Mouse (Mus musculus): ENCODE measurements around the gene Eci2. TPM values are rescaled to one million over a fixed set of nuclear protein-coding genes. Genes with fewer than 3 reads are reported as not detected.
"Not testable (repeated sequence)": the region's sequence is repeated elsewhere in the genome, so short reads cannot be mapped to it uniquely, and the experiment has no call there.

The Eci2 gene
- polyA plus RNA-seq, 1 experiment, result 61.8 TPM

GRCm38 (mm10) chr13:35030979-35031683 is 4.2 kb upstream of the Eci2 start:
- Histone ChIP-seq H3K4me3 (ENCODE audit: insufficient read depth, poor library complexity, severe bottlenecking) (no peak overlapping the region), H3K27me3 (ENCODE audit: control insufficient read depth, insufficient read depth, insufficient read length) (no peaks in the 10 kb centered on the region), H3K79me2 (ENCODE audit: control insufficient read depth, insufficient read depth) (no peaks in the 10 kb centered on the region), H3K36me3 (ENCODE audit: control insufficient read depth, insufficient read depth) (no peaks in the 10 kb centered on the region), H3ac (ENCODE audit: control insufficient read depth, insufficient read length, low read depth) (no peak overlapping the region), H3K79me3 (ENCODE audit: low read depth) (no peaks in the 10 kb centered on the region)
- TF ChIP-seq CTCF (IDR thresholded peaks at IDR 0.05; ENCODE audit: control insufficient read depth, insufficient read depth, insufficient read length) (no peak), MYOG (IDR thresholded peaks at IDR 0.05; ENCODE audit: control insufficient read depth, extremely low read depth, insufficient read length) (no peak), USF1 (IDR thresholded peaks at IDR 0.05; ENCODE audit: low read depth) (no peak), MYOD1 (IDR thresholded peaks at IDR 0.05; ENCODE audit: control insufficient read depth, insufficient read length, low read depth) (no peak), CEBPB (IDR thresholded peaks at IDR 0.05; ENCODE audit: low read depth) (no peak), FOSL1 (IDR thresholded peaks at IDR 0.05; ENCODE audit: insufficient read depth, low read length, poor library complexity, severe bottlenecking) (no peak), MAX (IDR thresholded peaks at IDR 0.05) (no peak)

GRCm38 (mm10) chr13:35028365-35028764 is 1.5 kb upstream of the Eci2 start:
- TF ChIP-seq CEBPB (IDR thresholded peaks at IDR 0.05; ENCODE audit: low read depth) (no peak), USF1 (IDR thresholded peaks at IDR 0.05; ENCODE audit: low read depth) (no peak), CTCF (IDR thresholded peaks at IDR 0.05; ENCODE audit: control insufficient read depth, insufficient read depth, insufficient read length) (no peak), MYOG (IDR thresholded peaks at IDR 0.05; ENCODE audit: control insufficient read depth, extremely low read depth, insufficient read length) (no peak), MAX (IDR thresholded peaks at IDR 0.05) (no peak), MYOD1 (IDR thresholded peaks at IDR 0.05; ENCODE audit: control insufficient read depth, insufficient read length, low read depth) (no peak), FOSL1 (IDR thresholded peaks at IDR 0.05; ENCODE audit: insufficient read depth, low read length, poor library complexity, severe bottlenecking) (no peak)
- no peaks in the 10 kb centered on the region for H3K79me3 ChIP-seq (ENCODE audit: low read depth)
- no peaks in the 10 kb centered on the region for H3K79me2 ChIP-seq (ENCODE audit: control insufficient read depth, insufficient read depth)
- no peaks in the 10 kb centered on the region for H3K36me3 ChIP-seq (ENCODE audit: control insufficient read depth, insufficient read depth)
- H3K4me3 ChIP-seq (ENCODE audit: insufficient read depth, poor library complexity, severe bottlenecking), result no peak overlapping the region
- no peak overlapping the region for H3ac ChIP-seq (ENCODE audit: control insufficient read depth, insufficient read length, low read depth)
- no peaks in the 10 kb centered on the region for H3K27me3 ChIP-seq (ENCODE audit: control insufficient read depth, insufficient read depth, insufficient read length)

GRCm38 (mm10) chr13:35023401-35023800 is 3.5 kb downstream of the Eci2 start:
- not testable (repeated sequence) for H3K4me3 ChIP-seq (ENCODE audit: insufficient read depth, poor library complexity, severe bottlenecking); H3ac ChIP-seq (ENCODE audit: control insufficient read depth, insufficient read length, low read depth); H3K36me3 ChIP-seq (ENCODE audit: control insufficient read depth, insufficient read depth); H3K79me3 ChIP-seq (ENCODE audit: low read depth); H3K79me2 ChIP-seq (ENCODE audit: control insufficient read depth, insufficient read depth); H3K27me3 ChIP-seq (ENCODE audit: control insufficient read depth, insufficient read depth, insufficient read length)

- no peaks in the 10 kb centered on the region for H3K36me3 ChIP-seq (ENCODE audit: control insufficient read depth, insufficient read depth)
- H3ac ChIP-seq (ENCODE audit: control insufficient read depth, insufficient read length, low read depth), result no peak overlapping the region
- H3K27me3 ChIP-seq (ENCODE audit: control insufficient read depth, insufficient read depth, insufficient read length), result no peaks in the 10 kb centered on the region
- TF ChIP-seq MYOG (IDR thresholded peaks at IDR 0.05; ENCODE audit: control insufficient read depth, extremely low read depth, insufficient read length), result no peak
- no peak for TF ChIP-seq FOSL1 (IDR thresholded peaks at IDR 0.05; ENCODE audit: insufficient read depth, low read length, poor library complexity, severe bottlenecking)
- no peak for TF ChIP-seq USF1 (IDR thresholded peaks at IDR 0.05; ENCODE audit: low read depth)
- TF ChIP-seq CEBPB (IDR thresholded peaks at IDR 0.05; ENCODE audit: low read depth), result no peak
- no peak for TF ChIP-seq CTCF (IDR thresholded peaks at IDR 0.05; ENCODE audit: control insufficient read depth, insufficient read depth, insufficient read length)
- no peak for TF ChIP-seq MYOD1 (IDR thresholded peaks at IDR 0.05; ENCODE audit: control insufficient read depth, insufficient read length, low read depth)
- TF ChIP-seq MAX (IDR thresholded peaks at IDR 0.05), result no peak
- no peaks in the 10 kb centered on the region for H3K79me3 ChIP-seq (ENCODE audit: low read depth)
- H3K79me2 ChIP-seq (ENCODE audit: control insufficient read depth, insufficient read depth), result no peaks in the 10 kb centered on the region
- H3K4me3 ChIP-seq (ENCODE audit: insufficient read depth, poor library complexity, severe bottlenecking), result no peak overlapping the region
Observed at GRCm38 (mm10) chr13:35020383-35020782, 6.5 kb downstream of the Eci2 start.

- Histone ChIP-seq H3ac (ENCODE audit: control insufficient read depth, insufficient read length, low read depth) (no peak overlapping the region), H3K36me3 (ENCODE audit: control insufficient read depth, insufficient read depth) (no peaks in the 10 kb centered on the region), H3K79me3 (ENCODE audit: low read depth) (no peaks in the 10 kb centered on the region), H3K4me3 (ENCODE audit: insufficient read depth, poor library complexity, severe bottlenecking) (no peak overlapping the region), H3K27me3 (ENCODE audit: control insufficient read depth, insufficient read depth, insufficient read length) (no peaks in the 10 kb centered on the region), H3K79me2 (ENCODE audit: control insufficient read depth, insufficient read depth) (no peaks in the 10 kb centered on the region)
- TF ChIP-seq CTCF (IDR thresholded peaks at IDR 0.05; ENCODE audit: control insufficient read depth, insufficient read depth, insufficient read length), result no peak
- TF ChIP-seq CEBPB (IDR thresholded peaks at IDR 0.05; ENCODE audit: low read depth), result no peak
- TF ChIP-seq USF1 (IDR thresholded peaks at IDR 0.05; ENCODE audit: low read depth), result no peak
- no peak for TF ChIP-seq MYOD1 (IDR thresholded peaks at IDR 0.05; ENCODE audit: control insufficient read depth, insufficient read length, low read depth)
- TF ChIP-seq MAX (IDR thresholded peaks at IDR 0.05), result no peak
- TF ChIP-seq MYOG (IDR thresholded peaks at IDR 0.05; ENCODE audit: control insufficient read depth, extremely low read depth, insufficient read length), result no peak
- no peak for TF ChIP-seq FOSL1 (IDR thresholded peaks at IDR 0.05; ENCODE audit: insufficient read depth, low read length, poor library complexity, severe bottlenecking)
Observed at GRCm38 (mm10) chr13:35018866-35019536, 7.9 kb downstream of the Eci2 start.

Measured in C2C12 (cell line).